Mouse (Mus musculus): ENCODE data around the gene Immp2l.

Gene Immp2l

GRCm38 (mm10) chr12:41052897-41053296 is 29.0 kb downstream of the Immp2l start:
- no peak for DNase-seq

- no peak for DNase-seq
Observed at GRCm38 (mm10) chr12:41054006-41054791, 30.3 kb downstream of the Immp2l start.

- no peak for DNase-seq
Observed at GRCm38 (mm10) chr12:41055941-41056340, 32.1 kb downstream of the Immp2l start.

GRCm38 (mm10) chr12:41063281-41063680 is 39.4 kb downstream of the Immp2l start:
- no peak for DNase-seq

- DNase-seq: no peak
Observed at GRCm38 (mm10) chr12:41081843-41082242, 58.0 kb downstream of the Immp2l start.

GRCm38 (mm10) chr12:41084370-41085089 is 60.6 kb downstream of the Immp2l start:
- no peak for DNase-seq

GRCm38 (mm10) chr12:41089931-41090366 is 66.1 kb downstream of the Immp2l start:
- no peak for DNase-seq

- no peak for DNase-seq
Observed at GRCm38 (mm10) chr12:41090771-41091170, 66.9 kb downstream of the Immp2l start.

- DNase-seq: no peak
Observed at GRCm38 (mm10) chr12:41091316-41091715, 67.4 kb downstream of the Immp2l start.

- peak; percentile 7 to 14 for DNase-seq
Observed at GRCm38 (mm10) chr12:41096045-41096444, 72.2 kb downstream of the Immp2l start.

GRCm38 (mm10) chr12:41097406-41097805 is 73.5 kb downstream of the Immp2l start:
- peak; percentile 22 to 62 for DNase-seq

GRCm38 (mm10) chr12:41109011-41109410 is 85.1 kb downstream of the Immp2l start:
- DNase-seq: no peak

- no peak for DNase-seq
Observed at GRCm38 (mm10) chr12:41111456-41111855, 87.6 kb downstream of the Immp2l start.

- DNase-seq: no peak
Observed at GRCm38 (mm10) chr12:41112137-41112536, 88.2 kb downstream of the Immp2l start.

- no peak for DNase-seq
Observed at GRCm38 (mm10) chr12:41118358-41118757, 94.5 kb downstream of the Immp2l start.

- no peak for DNase-seq
Observed at GRCm38 (mm10) chr12:41119657-41120056, 95.8 kb downstream of the Immp2l start.

GRCm38 (mm10) chr12:41123207-41123606 is 99.3 kb downstream of the Immp2l start:
- no peak for DNase-seq

- DNase-seq: no peak
Observed at GRCm38 (mm10) chr12:41134885-41135284, 111.0 kb downstream of the Immp2l start.

- no peak for DNase-seq
Observed at GRCm38 (mm10) chr12:41159543-41159942, 135.7 kb downstream of the Immp2l start.

GRCm38 (mm10) chr12:41167802-41168201 is 143.9 kb downstream of the Immp2l start:
- DNase-seq: no peak

- DNase-seq: no peak
Observed at GRCm38 (mm10) chr12:41170051-41170450, 146.2 kb downstream of the Immp2l start.

- DNase-seq: no peak
Observed at GRCm38 (mm10) chr12:41182856-41183255, 159.0 kb downstream of the Immp2l start.

GRCm38 (mm10) chr12:41185060-41185459 is 161.2 kb downstream of the Immp2l start:
- no peak for DNase-seq

GRCm38 (mm10) chr12:41185509-41185908 is 161.6 kb downstream of the Immp2l start:
- DNase-seq: no peak
